Mouse (Mus musculus) neural tube, embryonic 11.5 days (tissue): Measurements from ENCODE around the gene H3f3a. TPM values are rescaled to one million over a fixed set of nuclear protein-coding genes. Genes with fewer than 3 reads are reported as not detected.

Experiments
- ATAC-seq: fragments of 200-750 bp; cut with Nextera tagmentation; 2 replicates; pipeline ENCODE4 v1.8.0; 2017; ENCODE audit warnings: moderate number of reproducible peaks, mild to moderate bottlenecking, moderate TSS enrichment, moderate library complexity; ENCODE audit not compliant: insufficient read depth, low FRiP score, low TSS enrichment
- DNase-seq: peaks from one replicate; pipeline ENCODE4 v3.0.0-alpha.2; 2015; ENCODE audit warnings: low spot score
- H3K27ac ChIP-seq: fragments of 300-500 bp; sonication (generic); 2 replicates; pipeline ENCODE4 v1.5.1; 2014; ENCODE audit warnings: low read depth, mild to moderate bottlenecking, low read length
- H3K27me3 ChIP-seq: fragments of 300-500 bp; sonication (generic); 2 replicates; pipeline ENCODE4 v1.6.1; 2014; ENCODE audit warnings: mild to moderate bottlenecking, low read length, mixed read lengths; ENCODE audit not compliant: control insufficient read depth, insufficient read depth
- H3K36me3 ChIP-seq: fragments of 300-500 bp; sonication (generic); 2 replicates; pipeline ENCODE4 v1.6.1; 2014; ENCODE audit warnings: mild to moderate bottlenecking, low read length, moderate library complexity, mixed read lengths; ENCODE audit not compliant: control insufficient read depth, insufficient read depth
- H3K4me1 ChIP-seq: fragments of 300-500 bp; sonication (generic); 2 replicates; pipeline ENCODE4 v1.6.1; 2014; ENCODE audit warnings: low read length, mixed read lengths; ENCODE audit not compliant: control insufficient read depth, insufficient read depth
- H3K4me2 ChIP-seq: fragments of 300-500 bp; sonication (generic); 2 replicates; pipeline ENCODE4 v1.6.1; 2014; ENCODE audit warnings: low read depth, mild to moderate bottlenecking, moderate library complexity
- H3K4me3 ChIP-seq: fragments of 300-500 bp; sonication (generic); 2 replicates; pipeline ENCODE4 v1.5.1; 2014; ENCODE audit warnings: low read depth, low read length
- H3K9ac ChIP-seq: fragments of 300-500 bp; sonication (generic); 2 replicates; pipeline ENCODE4 v1.6.1; 2014; ENCODE audit warnings: mild to moderate bottlenecking, low read length
- H3K9me3 ChIP-seq: fragments of 300-500 bp; sonication (generic); 2 replicates; pipeline ENCODE4 v1.6.1; 2016; ENCODE audit warnings: low read length; ENCODE audit not compliant: control insufficient read depth
- WGBS: fragments of 180-500 bp; shearing (Covaris S2); extraction: QIAGEN DNeasy Blood & Tissue Kit; methylation state at CpG from one replicate; pipeline ENCODE4 v1.1.7; 2014; 5-methylcytosine and 5-hydroxymethylcytosine counted together
- polyA plus RNA-seq: library from polyadenylated mRNA; unstranded; fragments of >200 nt; fragmentation: Nextera tagmentation; extraction: Ambion mirVana; gene quantifications from 2 replicates; pipeline ENCODE4 v1.2.1, GENCODE M21; 2014

H3f3a gene
- polyA plus RNA-seq, 1 experiment from 2014 or later, result 3,301 TPM

DNA sequence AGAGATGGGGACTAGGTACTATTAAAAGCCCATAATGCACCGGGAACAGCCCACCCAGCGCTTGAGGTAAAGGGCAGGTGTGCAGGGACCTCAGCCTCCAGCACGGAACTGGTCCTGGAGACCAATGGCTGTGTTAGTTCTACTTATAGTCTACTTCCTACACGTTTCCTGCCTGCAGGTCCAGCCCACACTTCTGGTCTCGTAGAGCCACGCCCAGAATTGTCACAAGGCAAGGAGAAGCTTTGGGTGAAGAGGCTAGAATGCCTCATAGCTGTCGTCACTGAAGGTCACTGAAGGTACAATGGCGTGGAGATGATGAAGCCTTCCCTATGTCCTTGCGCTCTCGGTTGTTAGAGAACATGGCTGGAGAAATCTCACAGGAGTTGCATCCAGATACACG lies 16.0 kb upstream of the H3f3a start:
- ATAC-seq (no peak), DNase-seq (no peak)
- Histone ChIP-seq H3K4me2 (no peak overlapping the region), H3K4me3 (no peak overlapping the region), H3K4me1 (no peaks in the 10 kb centered on the region), H3K27ac (no peak overlapping the region), H3K9me3 (no peaks in the 10 kb centered on the region), H3K36me3 (no peaks in the 10 kb centered on the region), H3K9ac (no peak overlapping the region), H3K27me3 (no peaks in the 10 kb centered on the region)
- WGBS, result 86% methylated on average over 11 of the region's 11 CpGs

- no peak overlapping the region for H3K27ac ChIP-seq
- no peaks in the 10 kb centered on the region for H3K4me1 ChIP-seq
- WGBS, result 88% methylated on average over 4 of the region's 4 CpGs
- no peak overlapping the region for H3K9ac ChIP-seq
- H3K9me3 ChIP-seq, result no peaks in the 10 kb centered on the region
- H3K36me3 ChIP-seq, result no peaks in the 10 kb centered on the region
- H3K4me2 ChIP-seq, result no peak overlapping the region
- H3K27me3 ChIP-seq, result no peaks in the 10 kb centered on the region
- H3K4me3 ChIP-seq, result no peak overlapping the region
- ATAC-seq (no peak), DNase-seq (no peak)
Measured at GRCm38 (mm10) chr1:180826634-180827033, 12.9 kb upstream of the H3f3a start.

GRCm38 (mm10) chr1:180824721-180825120 lies 11.0 kb upstream of the H3f3a start:
- no peaks in the 10 kb centered on the region for H3K4me1 ChIP-seq
- no peak overlapping the region for H3K4me2 ChIP-seq
- 81% methylated on average over 3 of the region's 3 CpGs for WGBS
- DNase-seq (no peak), ATAC-seq (no peak)
- H3K9me3 ChIP-seq, result no peaks in the 10 kb centered on the region
- no peak overlapping the region for H3K9ac ChIP-seq
- H3K27me3 ChIP-seq, result no peaks in the 10 kb centered on the region
- no peaks in the 10 kb centered on the region for H3K36me3 ChIP-seq
- H3K4me3 ChIP-seq, result no peak overlapping the region
- H3K27ac ChIP-seq, result no peak overlapping the region

GRCm38 (mm10) chr1:180823716-180824115 lies 10.0 kb upstream of the H3f3a start:
- 92% methylated on average over 3 of the region's 3 CpGs for WGBS

GRCm38 (mm10) chr1:180822276-180822675 lies 8.5 kb upstream of the H3f3a start:
- no peak overlapping the region for H3K9ac ChIP-seq
- DNase-seq, result no peak
- WGBS, result 83% methylated on average over 5 of the region's 5 CpGs

More at GRCm38 (mm10) chr1:180823716-180824115, 10.0 kb upstream of the H3f3a start:
- Histone ChIP-seq H3K27ac (no peak overlapping the region), H3K9ac (no peak overlapping the region), H3K36me3 (no peaks in the 10 kb centered on the region), H3K27me3 (no peaks in the 10 kb centered on the region), H3K9me3 (no peaks in the 10 kb centered on the region), H3K4me2 (no peak overlapping the region), H3K4me1 (no peaks in the 10 kb centered on the region), H3K4me3 (no peak overlapping the region)
- DNase-seq (no peak), ATAC-seq (no peak)

GRCm38 (mm10) chr1:180821101-180821500 lies 7.4 kb upstream of the H3f3a start:
- Histone ChIP-seq H3K9me3 (no peaks in the 10 kb centered on the region), H3K4me3 (no peak overlapping the region), H3K9ac (no peak overlapping the region), H3K4me1 (no peaks in the 10 kb centered on the region), H3K27me3 (no peaks in the 10 kb centered on the region), H3K4me2 (no peak overlapping the region), H3K36me3 (no peaks in the 10 kb centered on the region), H3K27ac (no peak overlapping the region)
- WGBS, result 89% methylated on average over 6 of the region's 6 CpGs
- DNase-seq (no peak), ATAC-seq (no peak)

More at GRCm38 (mm10) chr1:180822276-180822675, 8.5 kb upstream of the H3f3a start:
- Histone ChIP-seq H3K27ac (no peak overlapping the region), H3K4me2 (no peak overlapping the region), H3K4me1 (no peaks in the 10 kb centered on the region), H3K9me3 (no peaks in the 10 kb centered on the region), H3K27me3 (no peaks in the 10 kb centered on the region), H3K4me3 (no peak overlapping the region), H3K36me3 (no peaks in the 10 kb centered on the region)
- no peak for ATAC-seq

DNA sequence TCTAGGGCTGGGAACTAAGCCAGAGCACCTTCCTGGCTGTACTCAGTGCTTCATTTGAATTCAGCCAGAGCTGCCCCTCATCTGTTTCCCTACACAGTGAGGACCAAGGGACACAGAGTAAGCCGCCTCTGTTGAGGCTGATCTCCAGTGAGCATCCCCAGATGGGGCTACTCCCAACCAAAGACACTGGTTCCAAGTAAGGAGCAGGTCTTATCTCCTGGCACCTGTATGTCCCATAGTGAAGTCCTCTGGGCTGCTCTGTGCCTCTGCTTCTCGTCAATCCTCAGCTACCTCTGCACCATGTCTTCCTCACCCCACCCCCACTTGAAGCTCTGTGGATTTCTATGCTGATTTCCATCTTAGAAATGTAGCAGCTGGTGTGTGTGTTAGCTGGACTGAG lies 4.3 kb upstream of the H3f3a start:
- no peak overlapping the region for H3K4me2 ChIP-seq
- no peaks in the 10 kb centered on the region for H3K27me3 ChIP-seq
- H3K4me1 ChIP-seq, result 0 out of 2 replicates have a peak, but pooled peaks cover 3% of the 10 kb centered on the region
- ATAC-seq (no peak), DNase-seq (no peak)
- H3K9ac ChIP-seq, result no peak overlapping the region
- no peak overlapping the region for H3K27ac ChIP-seq
- no peaks in the 10 kb centered on the region for H3K36me3 ChIP-seq
- 84% methylated on average over 2 of the region's 2 CpGs for WGBS
- H3K9me3 ChIP-seq, result no peaks in the 10 kb centered on the region
- H3K4me3 ChIP-seq, result no peak overlapping the region

GRCm38 (mm10) chr1:180815371-180816024 lies 1.8 kb upstream of the H3f3a start:
- Histone ChIP-seq H3K27me3 (no peaks in the 10 kb centered on the region), H3K27ac (no peak overlapping the region), H3K36me3 (0 out of 2 replicates have a peak, but pooled peaks cover 1% of the 10 kb centered on the region), H3K9me3 (no peaks in the 10 kb centered on the region), H3K4me2 (no peak overlapping the region), H3K4me3 (no peak overlapping the region), H3K9ac (no peak overlapping the region), H3K4me1 (peaks cover 5% of the 10 kb centered on the region; the same call in 1 of the 2 replicates)
- 69% methylated on average over 12 of the region's 12 CpGs for WGBS
- DNase-seq (no peak), ATAC-seq (no peak)

- H3K9ac ChIP-seq, result peak overlapping the region; percentile 100
- H3K4me2 ChIP-seq, result peak overlapping the region; percentile 78
- peak; percentile 95 for ATAC-seq
- H3K27ac ChIP-seq, result peak overlapping the region; percentile 99
- under 1% methylated on average over 33 of the region's 65 CpGs for WGBS
- H3K36me3 ChIP-seq, result peaks cover 10% of the 10 kb centered on the region
- peak overlapping the region; percentile 99 for H3K4me3 ChIP-seq
- DNase-seq, result peak; percentile 94
- H3K9me3 ChIP-seq, result no peaks in the 10 kb centered on the region
- H3K4me1 ChIP-seq, result peaks cover 11% of the 10 kb centered on the region; the same call in 1 of the 2 replicates
- H3K27me3 ChIP-seq, result no peaks in the 10 kb centered on the region
Measured at GRCm38 (mm10) chr1:180813409-180813884, 296 bp downstream of the H3f3a start.
